Mouse (Mus musculus): ENCODE measurements at regions not wholly inside any gene's neighbourhood (a gene's known extent, or its start where the extent isn't known, plus 50 kb on each side); places are given as distances from the start of the nearest gene placed in this dataset.
A peak's percentile ranks its signal among the peaks of the same experiment; 100 is the strongest.

- Histone ChIP-seq H3K27me3 (ENCODE audit: insufficient read depth, low read length) (no peaks in the 10 kb centered on the region), H3K36me3 (ENCODE audit: insufficient read depth) (no peaks in the 10 kb centered on the region), H3K4me3 (ENCODE audit: low read depth, low read length) (no peak overlapping the region), H3K9ac (peak overlapping the region; percentile 7; the same call in 1 of the 2 replicates), H3K4me1 (ENCODE audit: insufficient read depth) (no peaks in the 10 kb centered on the region), H3K4me2 (ENCODE audit: low read depth) (peak overlapping the region; percentile 27; the same call in 1 of the 2 replicates), H3K9me3 (ENCODE audit: low read length) (no peaks in the 10 kb centered on the region), H3K27ac (ENCODE audit: low read depth, low read length) (no peak overlapping the region)
- WGBS: 41% methylated on average over 23 of the region's 23 CpGs
- ATAC-seq (peak; percentile 34; the same call in 1 of the 2 replicates), DNase-seq (no peak)
- TF ChIP-seq CTCF (IDR thresholded peaks at IDR 0.05; ENCODE audit: low read depth): no peak
Measured at GRCm38 (mm10) chr11:114165656-114166362, 99.0 kb upstream of the Sdk2 start.

- WGBS: 51% methylated on average over 15 of the region's 15 CpGs
- peak; percentile 78 for DNase-seq
- no peaks in the 10 kb centered on the region for H3K9me3 ChIP-seq (ENCODE audit: low read length)
- peak; percentile 40; the same call in 1 of the 2 replicates for ATAC-seq
- no peak overlapping the region for H3K9ac ChIP-seq
- H3K27ac ChIP-seq (ENCODE audit: low read depth, low read length): no peak overlapping the region
- no peak overlapping the region for H3K4me3 ChIP-seq (ENCODE audit: low read depth, low read length)
- TF ChIP-seq CTCF (IDR thresholded peaks at IDR 0.05; ENCODE audit: low read depth): no peak
- H3K4me2 ChIP-seq (ENCODE audit: low read depth): no peak overlapping the region
- 0 out of 2 replicates have a peak, but pooled peaks cover 6% of the 10 kb centered on the region for H3K4me1 ChIP-seq (ENCODE audit: insufficient read depth)
- no peaks in the 10 kb centered on the region for H3K36me3 ChIP-seq (ENCODE audit: insufficient read depth)
- H3K27me3 ChIP-seq (ENCODE audit: insufficient read depth, low read length): no peaks in the 10 kb centered on the region
Measured at GRCm38 (mm10) chr11:114152716-114153115, 85.9 kb upstream of the Sdk2 start.

- ATAC-seq (no peak), DNase-seq (no peak)
- Histone ChIP-seq H3K4me2 (ENCODE audit: low read depth) (no peak overlapping the region), H3K4me1 (ENCODE audit: insufficient read depth) (0 out of 2 replicates have a peak, but pooled peaks cover 3% of the 10 kb centered on the region), H3K27ac (ENCODE audit: low read depth, low read length) (no peak overlapping the region), H3K36me3 (ENCODE audit: insufficient read depth) (no peaks in the 10 kb centered on the region), H3K9me3 (ENCODE audit: low read length) (no peaks in the 10 kb centered on the region), H3K4me3 (ENCODE audit: low read depth, low read length) (no peak overlapping the region), H3K27me3 (ENCODE audit: insufficient read depth, low read length) (no peaks in the 10 kb centered on the region), H3K9ac (no peak overlapping the region)
- no peak for TF ChIP-seq CTCF (IDR thresholded peaks at IDR 0.05; ENCODE audit: low read depth)
- 33% methylated on average over 5 of the region's 5 CpGs for WGBS
Measured at GRCm38 (mm10) chr11:114146334-114146733, 79.5 kb upstream of the Sdk2 start.

- no peak overlapping the region for H3K27ac ChIP-seq (ENCODE audit: low read depth, low read length)
- no peak for DNase-seq
- ATAC-seq: no peak
- 51% methylated on average over 8 of the region's 8 CpGs for WGBS
- no peaks in the 10 kb centered on the region for H3K4me1 ChIP-seq (ENCODE audit: insufficient read depth)
- H3K4me3 ChIP-seq (ENCODE audit: low read depth, low read length): no peak overlapping the region
- no peaks in the 10 kb centered on the region for H3K36me3 ChIP-seq (ENCODE audit: insufficient read depth)
- no peak for TF ChIP-seq CTCF (IDR thresholded peaks at IDR 0.05; ENCODE audit: low read depth)
- H3K9me3 ChIP-seq (ENCODE audit: low read length): no peaks in the 10 kb centered on the region
- H3K4me2 ChIP-seq (ENCODE audit: low read depth): no peak overlapping the region
- H3K27me3 ChIP-seq (ENCODE audit: insufficient read depth, low read length): no peaks in the 10 kb centered on the region
- no peak overlapping the region for H3K9ac ChIP-seq
Measured at GRCm38 (mm10) chr11:114129270-114129669, 62.4 kb upstream of the Sdk2 start.

GRCm38 (mm10) chr11:114128841-114129240 lies 62.0 kb upstream of the Sdk2 start:
- Histone ChIP-seq H3K27ac (ENCODE audit: low read depth, low read length) (no peak overlapping the region), H3K36me3 (ENCODE audit: insufficient read depth) (no peaks in the 10 kb centered on the region), H3K4me1 (ENCODE audit: insufficient read depth) (no peaks in the 10 kb centered on the region), H3K9me3 (ENCODE audit: low read length) (no peaks in the 10 kb centered on the region), H3K4me2 (ENCODE audit: low read depth) (no peak overlapping the region), H3K9ac (no peak overlapping the region), H3K4me3 (ENCODE audit: low read depth, low read length) (no peak overlapping the region), H3K27me3 (ENCODE audit: insufficient read depth, low read length) (no peaks in the 10 kb centered on the region)
- ATAC-seq: no peak
- DNase-seq: no peak
- 52% methylated on average over 8 of the region's 8 CpGs for WGBS
- no peak for TF ChIP-seq CTCF (IDR thresholded peaks at IDR 0.05; ENCODE audit: low read depth)

- Histone ChIP-seq H3K36me3 (ENCODE audit: insufficient read depth) (no peaks in the 10 kb centered on the region), H3K27me3 (ENCODE audit: insufficient read depth, low read length) (no peaks in the 10 kb centered on the region), H3K9ac (no peak overlapping the region), H3K4me2 (ENCODE audit: low read depth) (no peak overlapping the region), H3K9me3 (ENCODE audit: low read length) (no peaks in the 10 kb centered on the region), H3K4me1 (ENCODE audit: insufficient read depth) (no peaks in the 10 kb centered on the region), H3K4me3 (ENCODE audit: low read depth, low read length) (no peak overlapping the region), H3K27ac (ENCODE audit: low read depth, low read length) (no peak overlapping the region)
- ATAC-seq: no peak
- no peak for DNase-seq
- no peak for TF ChIP-seq CTCF (IDR thresholded peaks at IDR 0.05; ENCODE audit: low read depth)
- 35% methylated on average over 8 of the region's 8 CpGs for WGBS
Measured at GRCm38 (mm10) chr11:114127426-114127825, 60.6 kb upstream of the Sdk2 start.

GRCm38 (mm10) chr11:114122175-114122574 lies 55.3 kb upstream of the Sdk2 start:
- ATAC-seq (peak; percentile 63), DNase-seq (no peak)
- WGBS: 33% methylated on average over 12 of the region's 13 CpGs
- no peak for TF ChIP-seq CTCF (IDR thresholded peaks at IDR 0.05; ENCODE audit: low read depth)
- Histone ChIP-seq H3K9me3 (ENCODE audit: low read length) (0 out of 2 replicates have a peak, but pooled peaks cover 3% of the 10 kb centered on the region), H3K4me3 (ENCODE audit: low read depth, low read length) (no peak overlapping the region), H3K36me3 (ENCODE audit: insufficient read depth) (no peaks in the 10 kb centered on the region), H3K27me3 (ENCODE audit: insufficient read depth, low read length) (no peaks in the 10 kb centered on the region), H3K9ac (no peak overlapping the region), H3K4me2 (ENCODE audit: low read depth) (no peak overlapping the region), H3K4me1 (ENCODE audit: insufficient read depth) (no peaks in the 10 kb centered on the region), H3K27ac (ENCODE audit: low read depth, low read length) (peak overlapping the region; percentile 36; the same call in 1 of the 2 replicates)
